Mouse (Mus musculus): ENCODE results near the gene Bmpr1b. TPM values are rescaled to one million over a fixed set of nuclear protein-coding genes. Genes with fewer than 3 reads are reported as not detected.

Gene Bmpr1b
- polyA plus RNA-seq, 1 experiment from 2014 or later = 12.1 TPM

GRCm38 (mm10) chr3:142113208-142113607 lies 56.0 kb downstream of the Bmpr1b start:
- H3K4me3 ChIP-seq = no peak overlapping the region
- no peaks in the 10 kb centered on the region for H3K36me3 ChIP-seq
- H3K27ac ChIP-seq = no peak overlapping the region
- no peak overlapping the region for H3K4me2 ChIP-seq (replicated peaks)
- no peak for ATAC-seq (ENCODE audit: insufficient number of reproducible peaks, insufficient read depth, low FRiP score, low TSS enrichment)
- no peaks in the 10 kb centered on the region for H3K9me3 ChIP-seq
- no peaks in the 10 kb centered on the region for H3K27me3 ChIP-seq
- peaks cover 6% of the 10 kb centered on the region; the same call in 1 of the 2 replicates for H3K4me1 ChIP-seq
- WGBS = 85% methylated on average over 4 of the region's 4 CpGs
- no peak overlapping the region for H3K9ac ChIP-seq

GRCm38 (mm10) chr3:142106227-142106626 lies 63.0 kb downstream of the Bmpr1b start:
- WGBS = 86% methylated on average over 6 of the region's 6 CpGs

GRCm38 (mm10) chr3:142104027-142104805 lies 65.0 kb downstream of the Bmpr1b start:
- Histone ChIP-seq H3K9ac (no peak overlapping the region), H3K4me2 (replicated peaks) (no peak overlapping the region), H3K4me1 (peaks cover 6% of the 10 kb centered on the region; the same call in 1 of the 2 replicates), H3K27me3 (no peaks in the 10 kb centered on the region), H3K27ac (no peak overlapping the region), H3K9me3 (no peaks in the 10 kb centered on the region), H3K36me3 (no peaks in the 10 kb centered on the region), H3K4me3 (no peak overlapping the region)
- 66% methylated on average over 10 of the region's 10 CpGs for WGBS
- 0 out of 2 replicates have a peak, but pooled peaks have one; percentile 41 for ATAC-seq (ENCODE audit: insufficient number of reproducible peaks, insufficient read depth, low FRiP score, low TSS enrichment)

More at GRCm38 (mm10) chr3:142106227-142106626, 63.0 kb downstream of the Bmpr1b start:
- Histone ChIP-seq H3K27ac (no peak overlapping the region), H3K36me3 (no peaks in the 10 kb centered on the region), H3K27me3 (no peaks in the 10 kb centered on the region), H3K9ac (no peak overlapping the region), H3K4me1 (peaks cover 6% of the 10 kb centered on the region; the same call in 1 of the 2 replicates), H3K9me3 (no peaks in the 10 kb centered on the region), H3K4me3 (no peak overlapping the region), H3K4me2 (replicated peaks) (no peak overlapping the region)
- ATAC-seq (ENCODE audit: insufficient number of reproducible peaks, insufficient read depth, low FRiP score, low TSS enrichment) = no peak

- ATAC-seq (ENCODE audit: insufficient number of reproducible peaks, insufficient read depth, low FRiP score, low TSS enrichment) = no peak
Observed at GRCm38 (mm10) chr3:142103622-142104021, 65.6 kb downstream of the Bmpr1b start.

GRCm38 (mm10) chr3:142099151-142099550 lies 70.1 kb downstream of the Bmpr1b start:
- no peak overlapping the region for H3K4me2 ChIP-seq (replicated peaks)
- peaks cover 6% of the 10 kb centered on the region for H3K4me1 ChIP-seq
- H3K9me3 ChIP-seq = no peaks in the 10 kb centered on the region
- no peaks in the 10 kb centered on the region for H3K36me3 ChIP-seq
- no peak overlapping the region for H3K27ac ChIP-seq
- WGBS = 10% methylated on average over 2 of the region's 2 CpGs
- no peak overlapping the region for H3K4me3 ChIP-seq
- no peaks in the 10 kb centered on the region for H3K27me3 ChIP-seq
- no peak overlapping the region for H3K9ac ChIP-seq
- no peak for ATAC-seq (ENCODE audit: insufficient number of reproducible peaks, insufficient read depth, low FRiP score, low TSS enrichment)

More at GRCm38 (mm10) chr3:142103622-142104021, 65.6 kb downstream of the Bmpr1b start:
- no peak overlapping the region for H3K4me3 ChIP-seq
- no peak overlapping the region for H3K9ac ChIP-seq
- H3K9me3 ChIP-seq = no peaks in the 10 kb centered on the region
- H3K36me3 ChIP-seq = no peaks in the 10 kb centered on the region
- H3K27me3 ChIP-seq = no peaks in the 10 kb centered on the region
- H3K27ac ChIP-seq = no peak overlapping the region
- H3K4me2 ChIP-seq (replicated peaks) = no peak overlapping the region
- 84% methylated on average over 4 of the region's 4 CpGs for WGBS
- peaks cover 6% of the 10 kb centered on the region; the same call in 1 of the 2 replicates for H3K4me1 ChIP-seq

GRCm38 (mm10) chr3:142094049-142094448 lies 75.2 kb downstream of the Bmpr1b start:
- Histone ChIP-seq H3K4me3 (no peak overlapping the region), H3K27me3 (no peaks in the 10 kb centered on the region), H3K9me3 (no peaks in the 10 kb centered on the region), H3K27ac (no peak overlapping the region), H3K4me2 (replicated peaks) (no peak overlapping the region), H3K4me1 (peaks cover 19% of the 10 kb centered on the region), H3K9ac (no peak overlapping the region), H3K36me3 (no peaks in the 10 kb centered on the region)
- no peak for ATAC-seq (ENCODE audit: insufficient number of reproducible peaks, insufficient read depth, low FRiP score, low TSS enrichment)
- 23% methylated on average over 4 of the region's 4 CpGs for WGBS

- H3K4me2 ChIP-seq (replicated peaks) = no peak overlapping the region
- ATAC-seq (ENCODE audit: insufficient number of reproducible peaks, insufficient read depth, low FRiP score, low TSS enrichment) = no peak
- no peak overlapping the region for H3K27ac ChIP-seq
- H3K27me3 ChIP-seq = no peaks in the 10 kb centered on the region
- 78% methylated on average over 4 of the region's 4 CpGs for WGBS
- peaks cover 29% of the 10 kb centered on the region for H3K4me1 ChIP-seq
- no peak overlapping the region for H3K9ac ChIP-seq
- no peaks in the 10 kb centered on the region for H3K36me3 ChIP-seq
- no peak overlapping the region for H3K4me3 ChIP-seq
- no peaks in the 10 kb centered on the region for H3K9me3 ChIP-seq
Observed at GRCm38 (mm10) chr3:142089684-142090083, 79.5 kb downstream of the Bmpr1b start.

GRCm38 (mm10) chr3:142085938-142086337 lies 83.3 kb downstream of the Bmpr1b start:
- no peaks in the 10 kb centered on the region for H3K36me3 ChIP-seq
- H3K9me3 ChIP-seq = no peaks in the 10 kb centered on the region
- no peak overlapping the region for H3K27ac ChIP-seq
- H3K4me3 ChIP-seq = no peak overlapping the region
- H3K27me3 ChIP-seq = no peaks in the 10 kb centered on the region
- H3K9ac ChIP-seq = no peak overlapping the region
- 44% methylated on average over 3 of the region's 3 CpGs for WGBS
- H3K4me1 ChIP-seq = peaks cover 15% of the 10 kb centered on the region
- H3K4me2 ChIP-seq (replicated peaks) = no peak overlapping the region
- no peak for ATAC-seq (ENCODE audit: insufficient number of reproducible peaks, insufficient read depth, low FRiP score, low TSS enrichment)

- WGBS = 4% methylated on average over 1 of the region's 1 CpGs
- Histone ChIP-seq H3K36me3 (no peaks in the 10 kb centered on the region), H3K9me3 (no peaks in the 10 kb centered on the region), H3K4me2 (replicated peaks) (no peak overlapping the region), H3K27me3 (no peaks in the 10 kb centered on the region), H3K27ac (no peak overlapping the region), H3K4me3 (no peak overlapping the region), H3K4me1 (peaks cover 9% of the 10 kb centered on the region; the same call in 1 of the 2 replicates), H3K9ac (no peak overlapping the region)
- no peak for ATAC-seq (ENCODE audit: insufficient number of reproducible peaks, insufficient read depth, low FRiP score, low TSS enrichment)
Observed at GRCm38 (mm10) chr3:142084091-142084490, 85.1 kb downstream of the Bmpr1b start.

- Histone ChIP-seq H3K36me3 (no peaks in the 10 kb centered on the region), H3K9me3 (no peaks in the 10 kb centered on the region), H3K4me2 (replicated peaks) (no peak overlapping the region), H3K9ac (no peak overlapping the region), H3K4me3 (no peak overlapping the region), H3K27me3 (no peaks in the 10 kb centered on the region), H3K27ac (no peak overlapping the region), H3K4me1 (peaks cover 4% of the 10 kb centered on the region; the same call in 1 of the 2 replicates)
- no peak for ATAC-seq (ENCODE audit: insufficient number of reproducible peaks, insufficient read depth, low FRiP score, low TSS enrichment)
- 74% methylated on average over 3 of the region's 3 CpGs for WGBS
Observed at GRCm38 (mm10) chr3:142077723-142078302, 91.4 kb downstream of the Bmpr1b start.

GRCm38 (mm10) chr3:142071601-142072000 lies 97.6 kb downstream of the Bmpr1b start:
- H3K9me3 ChIP-seq = no peaks in the 10 kb centered on the region
- no peak overlapping the region for H3K4me3 ChIP-seq
- no peak overlapping the region for H3K4me2 ChIP-seq (replicated peaks)
- H3K4me1 ChIP-seq = peaks cover 4% of the 10 kb centered on the region; the same call in 1 of the 2 replicates
- no peak for ATAC-seq (ENCODE audit: insufficient number of reproducible peaks, insufficient read depth, low FRiP score, low TSS enrichment)
- WGBS = 85% methylated on average over 5 of the region's 5 CpGs
- no peak overlapping the region for H3K27ac ChIP-seq
- H3K27me3 ChIP-seq = no peaks in the 10 kb centered on the region
- H3K36me3 ChIP-seq = no peaks in the 10 kb centered on the region
- H3K9ac ChIP-seq = no peak overlapping the region

- Histone ChIP-seq H3K9me3 (no peaks in the 10 kb centered on the region), H3K27me3 (no peaks in the 10 kb centered on the region), H3K36me3 (no peaks in the 10 kb centered on the region), H3K4me3 (no peak overlapping the region), H3K27ac (no peak overlapping the region), H3K4me1 (peaks cover 12% of the 10 kb centered on the region), H3K9ac (no peak overlapping the region), H3K4me2 (replicated peaks) (no peak overlapping the region)
- no peak for ATAC-seq (ENCODE audit: insufficient number of reproducible peaks, insufficient read depth, low FRiP score, low TSS enrichment)
- WGBS = 33% methylated on average over 1 of the region's 1 CpGs
Observed at GRCm38 (mm10) chr3:142066792-142067346, 102.4 kb downstream of the Bmpr1b start.

All from embryonic facial prominence, embryonic 12.5 days (tissue).